Mouse (Mus musculus): Measurements from ENCODE around the gene Sycp2l. TPM values are rescaled to one million over a fixed set of nuclear protein-coding genes. Genes with fewer than 3 reads are reported as not detected.

Gene Sycp2l
- polyA plus RNA-seq, 1 experiment, result not detected

- no peaks in the 10 kb centered on the region for H3K4me1 ChIP-seq (ENCODE audit: control insufficient read depth, insufficient read depth, low read length)
- H3K27ac ChIP-seq (ENCODE audit: insufficient read depth, low read depth, low read length), result no peak overlapping the region
- no peak overlapping the region for H3K4me3 ChIP-seq (ENCODE audit: insufficient read depth, low read length)
- TF ChIP-seq POLR2A (IDR thresholded peaks at IDR 0.05; ENCODE audit: borderline replicate concordance, low read depth, low read length), result no peak
Observed at GRCm38 (mm10) chr13:41219056-41219455, 104.9 kb downstream of the Sycp2l start.

GRCm38 (mm10) chr13:41219687-41220303, 105.7 kb downstream of the Sycp2l start:
- peak overlapping the region; percentile 57 for H3K4me3 ChIP-seq (ENCODE audit: insufficient read depth, low read length)
- no peak overlapping the region for H3K27ac ChIP-seq (ENCODE audit: insufficient read depth, low read depth, low read length)
- H3K4me1 ChIP-seq (ENCODE audit: control insufficient read depth, insufficient read depth, low read length), result no peaks in the 10 kb centered on the region
- no peak for TF ChIP-seq POLR2A (IDR thresholded peaks at IDR 0.05; ENCODE audit: borderline replicate concordance, low read depth, low read length)
- no peak for TF ChIP-seq CTCF (IDR thresholded peaks at IDR 0.05; ENCODE audit: low read depth, low read length)

DNA sequence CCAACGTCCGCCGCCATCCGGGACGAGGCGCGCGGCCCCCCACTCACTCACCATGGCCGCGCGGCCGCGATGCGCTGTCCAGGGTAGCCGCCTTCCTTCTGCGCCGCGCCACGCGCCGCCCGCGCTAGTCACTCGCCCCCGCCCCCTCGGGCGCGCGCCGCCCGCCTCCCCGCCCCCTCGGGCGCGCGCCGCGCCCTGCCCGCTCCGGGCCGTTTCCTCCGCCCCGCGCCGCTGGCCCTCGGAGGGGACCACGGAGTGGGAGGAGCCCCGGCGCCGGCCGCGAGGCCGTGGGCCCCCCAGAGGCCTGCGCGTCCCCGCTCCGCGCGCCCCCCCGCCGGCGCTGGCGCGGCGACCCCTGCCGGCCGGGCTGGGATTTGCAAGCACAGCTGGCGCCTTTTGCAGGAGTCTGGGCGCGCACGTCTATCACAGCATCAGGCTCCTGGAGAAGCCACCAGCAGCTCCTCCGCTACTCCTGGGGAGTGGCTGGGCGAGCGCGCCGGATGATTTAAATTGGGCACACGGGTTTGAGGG, 106.3 kb downstream of the Sycp2l start, which contains the start of gene Elovl2:
Gene Elovl2 (minus strand): TSS at position 102 of the 531 bp plus-strand sequence.
- Histone ChIP-seq H3K4me1 (ENCODE audit: control insufficient read depth, insufficient read depth, low read length) (no peaks in the 10 kb centered on the region), H3K4me3 (ENCODE audit: insufficient read depth, low read length) (peak within 1 kb of the TSS; percentile 57), H3K27ac (ENCODE audit: insufficient read depth, low read depth, low read length) (no peak within 1 kb of the TSS)
- TF ChIP-seq POLR2A (IDR thresholded peaks at IDR 0.05; ENCODE audit: borderline replicate concordance, low read depth, low read length) (no peak), CTCF (IDR thresholded peaks at IDR 0.05; ENCODE audit: low read depth, low read length) (peak; percentile 70)

Other genes with a start within 250 kb of the Sycp2l start
- 42.0 and 47.1 TPM in 2 replicates for gene Pak1ip1, start 113.3 kb upstream of the Sycp2l start, polyA plus RNA-seq (2012; ENCODE audit: insufficient read depth, insufficient read length, missing spikeins)
- 155 and 161 TPM in 2 replicates for gene Tmem14c, start 98.0 kb upstream of the Sycp2l start, polyA plus RNA-seq (2012; ENCODE audit: insufficient read depth, insufficient read length, missing spikeins)
- 1.5 and 2.8 TPM in 2 replicates for gene Mak, start 34.6 kb upstream of the Sycp2l start, polyA plus RNA-seq (2012; ENCODE audit: insufficient read depth, insufficient read length, missing spikeins)
- 0.66 and 1.1 TPM in 2 replicates for gene Gcm2, start 3.3 kb upstream of the Sycp2l start, polyA plus RNA-seq (2012; ENCODE audit: insufficient read depth, insufficient read length, missing spikeins)
- not detected in 2 replicates for gene Elovl2, start 106.1 kb downstream of the Sycp2l start, polyA plus RNA-seq (2012; ENCODE audit: insufficient read depth, insufficient read length, missing spikeins)
- gene Smim13, start 135.5 kb downstream of the Sycp2l start, polyA plus RNA-seq (2012; ENCODE audit: insufficient read depth, insufficient read length, missing spikeins), result 21.2 and 24.1 TPM in 2 replicates
- not detected in 2 replicates for gene Gm17364, start 159.7 kb downstream of the Sycp2l start, polyA plus RNA-seq (2012; ENCODE audit: insufficient read depth, insufficient read length, missing spikeins)

All from bone marrow macrophage, adult 2 months (primary cell).